Mouse (Mus musculus) liver, embryonic 16.5 days (tissue): ENCODE measurements around the gene Zyx. TPM values are rescaled to one million over a fixed set of nuclear protein-coding genes. Genes with fewer than 3 reads are reported as not detected.
A peak's percentile ranks its signal among the peaks of the same experiment; 100 is the strongest.

Source experiments
- ATAC-seq: fragments of 200-750 bp; cut with Nextera tagmentation; 2 replicates; pipeline ENCODE4 v1.8.0; 2017; ENCODE audit warnings: low read depth, mild to moderate bottlenecking, moderate number of reproducible peaks, moderate library complexity
- H3K27ac ChIP-seq: fragments of 300-500 bp; sonication (generic); 2 replicates; pipeline ENCODE4 v1.5.1; 2014; ENCODE audit warnings: mild to moderate bottlenecking, low read length
- H3K27me3 ChIP-seq: fragments of 300-500 bp; sonication (generic); 2 replicates; pipeline ENCODE4 v1.6.1; 2014; ENCODE audit warnings: low read depth, low read length, mixed read lengths; ENCODE audit not compliant: control insufficient read depth, insufficient read depth
- H3K36me3 ChIP-seq: fragments of 300-500 bp; sonication (generic); 2 replicates; pipeline ENCODE4 v1.6.1; 2014; ENCODE audit warnings: mild to moderate bottlenecking; ENCODE audit not compliant: control insufficient read depth, insufficient read depth
- H3K4me1 ChIP-seq: fragments of 300-500 bp; sonication (generic); 2 replicates; pipeline ENCODE4 v1.6.1; 2014; ENCODE audit warnings: low read depth, low read length, mixed read lengths; ENCODE audit not compliant: control insufficient read depth
- H3K4me2 ChIP-seq: fragments of 300-500 bp; sonication (generic); 2 replicates; pipeline ENCODE4 v1.6.1; 2014; ENCODE audit warnings: low read depth, low read length, mixed read lengths
- H3K4me3 ChIP-seq: fragments of 300-500 bp; sonication (generic); 2 replicates; pipeline ENCODE4 v1.5.1; 2014; ENCODE audit warnings: low read depth, mild to moderate bottlenecking, low read length
- H3K9ac ChIP-seq: fragments of 300-500 bp; sonication (generic); 2 replicates; pipeline ENCODE4 v1.6.1; 2014; ENCODE audit warnings: low read depth, low read length
- H3K9me3 ChIP-seq: fragments of 300-500 bp; sonication (generic); replicated peaks from 2 replicates; pipeline ENCODE4 v1.6.1; 2016; ENCODE audit warnings: low read length; ENCODE audit not compliant: control insufficient read depth
- WGBS: fragments of 180-500 bp; shearing (Covaris S2); extraction: QIAGEN DNeasy Blood & Tissue Kit; methylation state at CpG from one replicate; pipeline ENCODE4 v1.1.7; 2014; ENCODE audit not compliant: insufficient replicate concordance; 5-methylcytosine and 5-hydroxymethylcytosine counted together
- polyA plus RNA-seq: library from polyadenylated mRNA; unstranded; fragments of >200 nt; fragmentation: Nextera tagmentation; extraction: Ambion mirVana; gene quantifications from 2 replicates; pipeline ENCODE4 v1.2.1, GENCODE M21; 2015

Zyx gene
- polyA plus RNA-seq, 1 experiment from 2014 or later = 43.2 TPM

DNA sequence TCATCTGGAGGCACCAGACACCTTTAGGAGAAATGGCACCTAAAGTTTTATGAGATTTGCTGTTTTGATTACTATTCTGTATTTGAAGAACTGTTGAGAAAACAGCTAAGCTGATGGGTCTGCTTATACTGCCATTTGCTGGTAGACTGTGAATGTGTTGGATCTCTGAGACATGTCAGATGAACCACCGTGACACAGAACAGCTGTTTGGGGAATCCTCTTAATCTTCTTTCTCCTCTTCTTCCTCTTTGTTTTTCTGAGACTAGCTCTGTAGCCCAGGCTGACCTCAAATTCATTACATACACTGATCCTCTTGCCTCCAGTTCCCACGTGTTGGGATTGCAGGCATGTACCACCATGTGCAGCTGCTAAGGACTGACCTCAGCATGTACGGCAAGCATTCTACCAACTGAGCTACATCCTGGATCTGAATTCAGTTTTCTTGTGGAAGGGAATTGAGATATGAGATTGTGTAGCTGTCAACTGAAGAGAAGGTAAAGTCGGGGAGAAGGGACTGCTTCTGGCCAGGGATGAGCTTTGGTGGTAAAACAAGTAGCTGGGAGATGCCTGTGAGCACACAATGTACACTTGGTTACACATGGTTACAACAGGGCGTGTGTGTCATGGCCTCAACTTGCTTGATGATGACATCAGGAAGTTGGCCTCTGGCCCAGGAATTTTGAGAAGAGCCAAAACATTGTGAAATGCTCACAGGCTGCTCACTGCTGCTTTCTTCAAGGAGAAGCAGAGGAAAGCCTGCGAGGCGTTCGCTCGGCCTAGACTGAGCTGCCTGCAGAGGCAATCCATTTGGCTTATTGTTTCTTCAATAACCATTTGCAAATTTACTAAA lies 46.8 kb downstream of the Zyx start:
- no peak overlapping the region for H3K4me3 ChIP-seq
- no peak overlapping the region; the same call in 1 of the 2 replicates for H3K4me2 ChIP-seq
- ATAC-seq = peak; percentile 66
- H3K9me3 ChIP-seq = no peaks in the 10 kb centered on the region
- 47% methylated on average over 9 of the region's 9 CpGs for WGBS
- no peaks in the 10 kb centered on the region for H3K27me3 ChIP-seq
- H3K27ac ChIP-seq = 0 out of 2 replicates have a peak overlapping the region, but pooled peaks have one; percentile 37
- no peak overlapping the region for H3K9ac ChIP-seq
- no peaks in the 10 kb centered on the region for H3K36me3 ChIP-seq
- no peaks in the 10 kb centered on the region; the same call in 1 of the 2 replicates for H3K4me1 ChIP-seq

DNA sequence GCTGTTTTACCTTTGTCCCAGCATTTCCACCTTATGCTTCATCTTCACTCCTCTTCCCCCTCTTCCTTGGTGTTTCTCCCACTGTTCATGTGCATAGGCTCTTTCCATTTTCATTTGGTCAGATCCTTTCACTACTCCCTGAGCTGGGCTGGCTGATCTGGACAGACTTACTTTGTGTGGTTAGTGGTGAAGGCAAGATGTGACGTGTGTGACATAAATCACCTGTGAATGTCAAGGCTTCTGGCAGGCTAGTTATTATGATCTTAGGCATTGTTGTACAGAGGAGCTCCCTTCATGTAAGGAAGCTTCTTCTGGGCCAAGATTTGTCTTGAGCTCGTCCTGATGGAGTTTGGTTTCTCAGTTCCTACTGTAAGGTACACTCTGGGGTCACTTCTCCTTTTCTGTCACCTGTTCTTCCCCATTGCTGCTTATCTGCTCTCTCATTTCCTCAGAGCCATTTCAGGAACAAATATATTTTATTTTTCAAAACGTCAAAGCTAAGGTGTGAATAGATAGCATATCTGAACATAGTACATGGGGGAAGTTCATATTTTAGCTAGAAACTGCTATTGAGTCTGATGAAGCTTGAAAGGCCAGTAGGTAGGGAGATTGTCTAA lies 47.7 kb downstream of the Zyx start:
- no peak overlapping the region for H3K27ac ChIP-seq
- no peak overlapping the region for H3K4me2 ChIP-seq
- H3K4me1 ChIP-seq = no peaks in the 10 kb centered on the region; the same call in 1 of the 2 replicates
- no peaks in the 10 kb centered on the region for H3K27me3 ChIP-seq
- H3K4me3 ChIP-seq = no peak overlapping the region
- 19% methylated on average over 3 of the region's 3 CpGs for WGBS
- no peaks in the 10 kb centered on the region for H3K9me3 ChIP-seq
- H3K36me3 ChIP-seq = no peaks in the 10 kb centered on the region
- no peak for ATAC-seq
- no peak overlapping the region for H3K9ac ChIP-seq

DNA sequence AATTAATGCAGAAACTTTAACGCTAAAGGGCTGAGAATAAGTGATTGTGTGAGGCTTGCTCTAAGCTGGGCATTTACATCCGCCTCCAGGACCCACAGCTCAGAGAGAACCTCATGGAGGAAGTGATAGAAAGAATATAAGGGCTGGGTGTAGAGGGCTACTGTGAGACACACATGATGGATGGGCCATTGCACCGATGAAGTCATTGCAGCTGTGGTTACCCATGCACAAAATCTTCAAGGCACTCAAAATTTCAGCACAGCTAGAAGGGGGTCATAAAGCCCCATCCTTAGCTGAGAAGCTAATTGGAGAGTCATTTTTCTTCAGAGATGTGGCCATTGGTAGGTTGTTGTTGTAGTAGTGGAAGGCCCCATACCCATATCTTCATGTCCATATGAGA lies 48.9 kb downstream of the Zyx start:
- no peak for ATAC-seq
- H3K9me3 ChIP-seq = no peaks in the 10 kb centered on the region
- no peaks in the 10 kb centered on the region; the same call in 1 of the 2 replicates for H3K4me1 ChIP-seq
- no peaks in the 10 kb centered on the region for H3K27me3 ChIP-seq
- no peak overlapping the region for H3K27ac ChIP-seq
- no peak overlapping the region for H3K9ac ChIP-seq
- H3K4me3 ChIP-seq = no peak overlapping the region
- WGBS = 42% methylated on average over 3 of the region's 3 CpGs
- no peaks in the 10 kb centered on the region for H3K36me3 ChIP-seq
- no peak overlapping the region for H3K4me2 ChIP-seq

DNA sequence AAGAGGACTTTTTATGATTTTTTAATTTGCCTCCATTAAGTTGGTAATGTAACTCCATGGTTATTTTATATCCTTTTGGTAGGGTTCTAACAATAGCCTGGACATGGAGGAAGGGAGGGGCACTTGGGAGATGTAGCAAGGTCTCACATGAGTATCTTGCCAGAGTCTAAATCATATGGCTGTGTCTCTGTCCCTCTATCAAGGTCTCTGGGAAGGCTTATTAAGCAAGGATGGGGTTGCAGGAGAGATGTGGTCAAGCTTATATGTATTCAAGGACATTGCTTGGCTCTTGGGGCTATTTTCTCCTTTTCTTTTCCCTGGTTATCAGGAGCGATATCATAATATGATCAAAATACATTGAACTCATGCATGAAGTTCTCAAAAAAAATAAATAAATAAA lies 49.6 kb downstream of the Zyx start:
- ATAC-seq = no peak
- Histone ChIP-seq H3K4me1 (no peaks in the 10 kb centered on the region; the same call in 1 of the 2 replicates), H3K4me2 (no peak overlapping the region), H3K4me3 (no peak overlapping the region), H3K27me3 (no peaks in the 10 kb centered on the region), H3K27ac (no peak overlapping the region), H3K9me3 (no peaks in the 10 kb centered on the region), H3K36me3 (no peaks in the 10 kb centered on the region), H3K9ac (no peak overlapping the region)
- WGBS = 71% methylated on average over 1 of the region's 1 CpGs

DNA sequence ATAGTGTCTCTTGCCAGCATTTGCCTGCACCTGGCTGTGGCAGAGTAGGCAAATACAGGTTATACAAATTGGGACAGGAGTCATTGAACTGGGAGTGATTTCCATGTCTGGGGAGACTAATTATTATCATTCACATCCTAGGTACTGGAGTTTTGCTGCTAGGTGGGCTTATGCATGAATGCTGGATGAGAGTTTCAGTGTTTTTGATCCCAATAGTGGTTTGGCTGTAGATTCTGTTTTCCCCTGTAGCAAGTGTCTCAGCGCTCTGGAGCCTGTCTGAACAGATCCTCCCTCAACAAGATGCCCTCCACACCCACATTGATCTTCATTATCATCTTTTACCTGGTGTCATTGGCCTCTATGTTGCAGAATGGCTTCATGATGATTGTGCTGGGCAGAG lies 50.5 kb downstream of the Zyx start, which contains the start of gene Tas2r143:
Gene Tas2r143, plus strand, starts transcription at position 301 of the 400 bp plus-strand sequence.
- no peaks in the 10 kb centered on the region; the same call in 1 of the 2 replicates for H3K4me1 ChIP-seq
- no peak within 1 kb of the TSS for H3K4me3 ChIP-seq
- H3K36me3 ChIP-seq = no peaks in the 10 kb centered on the region
- no peaks in the 10 kb centered on the region for H3K9me3 ChIP-seq
- no peak within 1 kb of the TSS for H3K9ac ChIP-seq
- 69% methylated on average over 1 of the region's 1 CpGs for WGBS
- no peak within 1 kb of the TSS for H3K27ac ChIP-seq
- no peaks in the 10 kb centered on the region for H3K27me3 ChIP-seq
- H3K4me2 ChIP-seq = no peak within 1 kb of the TSS
- ATAC-seq = no peak

DNA sequence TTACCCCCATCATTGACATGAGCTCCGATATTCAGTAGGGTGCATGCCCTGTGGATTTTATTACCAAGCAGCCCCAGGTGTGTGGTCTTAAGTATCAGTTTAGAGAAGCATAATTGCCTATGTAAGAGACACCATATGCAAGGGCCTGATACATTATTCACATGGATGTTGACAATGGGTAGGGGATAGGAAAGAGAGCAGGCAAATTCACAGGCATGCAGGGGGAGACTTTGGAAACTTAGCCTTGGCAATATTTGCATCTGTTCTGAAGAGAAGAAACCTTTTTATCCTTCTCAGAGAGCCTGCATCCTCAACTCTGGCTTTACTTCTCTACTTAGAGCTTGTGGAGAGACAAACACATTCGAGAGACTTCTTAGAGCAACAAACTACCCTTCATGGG lies 55.7 kb downstream of the Zyx start, which contains the start of gene Tas2r135:
Gene Tas2r135, plus strand, starts transcription at position 301 of the 400 bp plus-strand sequence.
- H3K27ac ChIP-seq = no peak within 1 kb of the TSS
- 48% methylated on average over 2 of the region's 2 CpGs for WGBS
- H3K9me3 ChIP-seq = no peaks in the 10 kb centered on the region
- ATAC-seq = no peak
- no peaks in the 10 kb centered on the region for H3K36me3 ChIP-seq
- no peaks in the 10 kb centered on the region for H3K27me3 ChIP-seq
- H3K4me2 ChIP-seq = no peak within 1 kb of the TSS
- no peak within 1 kb of the TSS for H3K9ac ChIP-seq
- H3K4me3 ChIP-seq = no peak within 1 kb of the TSS
- no peaks in the 10 kb centered on the region for H3K4me1 ChIP-seq

Other genes starting within 250 kb of the Zyx start
- not detected in 2 replicates for gene Tas2r139, start 208.7 kb upstream of the Zyx start, polyA plus RNA-seq
- gene Tas2r144, start 134.3 kb upstream of the Zyx start, polyA plus RNA-seq = not detected in 2 replicates
- 7.7 and 8.1 TPM in 2 replicates for gene Gstk1, start 103.7 kb upstream of the Zyx start, polyA plus RNA-seq
- gene Tmem139, start 87.7 kb upstream of the Zyx start, polyA plus RNA-seq = 0.21 TPM in 1 of 2 replicates, not detected in the other
- gene Casp2, start 84.6 kb upstream of the Zyx start, polyA plus RNA-seq = 23.4 and 24.5 TPM in 2 replicates
- gene Clcn1, start 62.9 kb upstream of the Zyx start, polyA plus RNA-seq = 0.08 and 0.14 TPM in 2 replicates
- not detected in 2 replicates for gene Fam131b, start 25.0 kb upstream of the Zyx start, polyA plus RNA-seq
- 7.3 and 8.4 TPM in 2 replicates for gene Epha1, start 23.6 kb downstream of the Zyx start, polyA plus RNA-seq
- not detected in 2 replicates for gene Tas2r143, start 50.6 kb downstream of the Zyx start, polyA plus RNA-seq
- gene Tas2r135, start 55.8 kb downstream of the Zyx start, polyA plus RNA-seq = not detected in 2 replicates
- not detected in 2 replicates for gene Tas2r126, start 84.9 kb downstream of the Zyx start, polyA plus RNA-seq
- not detected in 2 replicates for gene Olfr458, start 115.6 kb downstream of the Zyx start, polyA plus RNA-seq
- gene Olfr457, start 126.7 kb downstream of the Zyx start, polyA plus RNA-seq = not detected in 2 replicates
- not detected in 2 replicates for gene Olfr456, start 137.6 kb downstream of the Zyx start, polyA plus RNA-seq
- gene Olfr455, start 198.0 kb downstream of the Zyx start, polyA plus RNA-seq = not detected in 2 replicates
- gene Tcaf3, start 248.1 kb downstream of the Zyx start, polyA plus RNA-seq = not detected in 2 replicates